Mouse (Mus musculus) layer of hippocampus, postnatal 36 days (tissue): ENCODE measurements around the gene Afap1. TPM values are rescaled to one million over a fixed set of nuclear protein-coding genes. Genes with fewer than 3 reads are reported as not detected.

Experiments
- DNase-seq, 2 experiments: peaks; one replicate each; pipeline ENCODE4 v3.0.0; 2022
- total RNA-seq, 2 experiments: library from RNA; stranded (reverse); gene quantifications; 2 replicates each; pipeline ENCODE4 v1.2.3; 2021

Gene Afap1
- 10 to 100 TPM; 29.1 to 30.0 TPM for total RNA-seq

GRCm38 (mm10) chr5:35893093-35893804 is at the start of gene Afap1:
Gene Afap1 (plus strand): TSS chr5:35893319.
- peak; percentile 98 to 99 for DNase-seq

- DNase-seq = no peak
Measured at GRCm38 (mm10) chr5:35851485-35851884, 41.6 kb upstream of the Afap1 start.

- DNase-seq = no peak
Measured at GRCm38 (mm10) chr5:35853463-35853862, 39.7 kb upstream of the Afap1 start.

- no peak for DNase-seq
Measured at GRCm38 (mm10) chr5:35856245-35856644, 36.9 kb upstream of the Afap1 start.

- DNase-seq = peak; percentile 45 to 51
Measured at GRCm38 (mm10) chr5:35858069-35858468, 35.0 kb upstream of the Afap1 start.

GRCm38 (mm10) chr5:35861456-35861855 is 31.7 kb upstream of the Afap1 start:
- no peak for DNase-seq

- no peak for DNase-seq
Measured at GRCm38 (mm10) chr5:35869973-35870372, 23.1 kb upstream of the Afap1 start.

GRCm38 (mm10) chr5:35870408-35871012 is 22.6 kb upstream of the Afap1 start:
- peak; percentile 63 to 66 for DNase-seq

GRCm38 (mm10) chr5:35873382-35873781 is 19.7 kb upstream of the Afap1 start:
- DNase-seq = no peak

- no peak for DNase-seq
Measured at GRCm38 (mm10) chr5:35876236-35876635, 16.9 kb upstream of the Afap1 start.

- DNase-seq = peak; percentile 74
Measured at GRCm38 (mm10) chr5:35879199-35879598, 13.9 kb upstream of the Afap1 start.

GRCm38 (mm10) chr5:35882391-35882790 is 10.7 kb upstream of the Afap1 start:
- DNase-seq = no peak

- DNase-seq = peak in 1 of 2 experiments; percentile 53
Measured at GRCm38 (mm10) chr5:35884262-35884661, 8.9 kb upstream of the Afap1 start.

GRCm38 (mm10) chr5:35884689-35885088 is 8.4 kb upstream of the Afap1 start:
- no peak for DNase-seq

- no peak for DNase-seq
Measured at GRCm38 (mm10) chr5:35888959-35889358, 4.2 kb upstream of the Afap1 start.

- no peak for DNase-seq
Measured at GRCm38 (mm10) chr5:35889641-35890040, 3.5 kb upstream of the Afap1 start.

- no peak for DNase-seq
Measured at GRCm38 (mm10) chr5:35890985-35891730, 2.0 kb upstream of the Afap1 start.

- DNase-seq = no peak
Measured at GRCm38 (mm10) chr5:35892363-35892762, 756 bp upstream of the Afap1 start.

GRCm38 (mm10) chr5:35893805-35894260 is 714 bp downstream of the Afap1 start:
- peak; percentile 46 to 53 for DNase-seq

- DNase-seq = no peak
Measured at GRCm38 (mm10) chr5:35894295-35895047, 1.4 kb downstream of the Afap1 start.

- no peak for DNase-seq
Measured at GRCm38 (mm10) chr5:35895926-35896325, 2.8 kb downstream of the Afap1 start.

- DNase-seq = no peak
Measured at GRCm38 (mm10) chr5:35896556-35896955, 3.4 kb downstream of the Afap1 start.

GRCm38 (mm10) chr5:35897147-35897546 is 4.0 kb downstream of the Afap1 start:
- DNase-seq = no peak
